In the genomic region with DNA sequence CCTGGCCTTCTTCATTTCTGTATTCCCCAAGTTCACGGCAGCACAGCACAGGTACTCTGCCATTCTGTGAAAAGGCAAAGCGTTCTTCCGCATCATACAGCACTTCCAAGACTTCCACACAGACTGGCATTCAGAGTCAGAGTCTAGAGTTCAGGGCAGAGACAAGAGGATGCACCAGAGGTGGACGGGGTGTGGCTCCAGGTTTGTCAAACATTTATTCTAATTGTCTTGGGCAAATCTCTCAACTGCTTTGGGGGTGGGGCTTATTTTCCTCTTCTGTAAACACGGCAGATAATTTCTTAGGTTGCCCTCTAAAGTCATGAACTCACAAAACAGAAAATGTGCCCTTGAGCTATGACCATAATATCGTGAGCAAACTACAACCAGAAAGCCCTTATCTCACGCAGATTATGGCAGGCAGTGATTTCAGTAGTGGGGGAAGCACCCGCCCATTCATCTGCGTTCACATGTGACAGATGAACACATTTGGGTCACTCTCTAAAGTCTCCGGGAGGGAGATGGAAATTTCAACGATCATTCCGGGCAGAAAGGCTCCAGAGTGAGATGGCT, we compare ENCODE assay signal across 20 mouse cellular contexts. TPM values are rescaled to one million over a fixed set of nuclear protein-coding genes. Genes with fewer than 3 reads are reported as not detected.
DNase-seq lines count a peak whose midpoint lies in the region; ATAC-seq and TF ChIP-seq lines count a peak whose summit lies in the region.
"Had no signal": no experiment of that assay in that cellular context is flagged by ENCODE, and none has a peak within 500 bp of the region (broad histone marks: within the 10 kb centered on the region; RNA-seq: fewer than 3 reads in every experiment).

No protein-coding gene starts in this region.

- no peak for ATAC-seq in forebrain, embryonic 13.5 days
- ATAC-seq in forebrain, embryonic 15.5 days (replicated peaks) = no peak
- no peak for ATAC-seq in heart, embryonic 16.5 days (replicated peaks; ENCODE audit: extremely low read depth, insufficient read depth, low FRiP score)
- ATAC-seq in liver, postnatal 0 days = no peak
- peak; percentile 76 for ATAC-seq in intestine, embryonic 16.5 days
- ATAC-seq: midbrain, embryonic 15.5 days had no signal

- 92% methylated on average over 12 of the region's 12 CpGs for WGBS in forebrain, embryonic 13.5 days
- WGBS in forebrain, embryonic 15.5 days = 92% methylated on average over 12 of the region's 12 CpGs
- 52% methylated on average over 12 of the region's 12 CpGs for WGBS in heart, embryonic 16.5 days
- WGBS in liver, adult 2 months = 55% methylated on average over 12 of the region's 12 CpGs
- WGBS in liver, postnatal 0 days (ENCODE audit: insufficient replicate concordance) = 70% methylated on average over 12 of the region's 12 CpGs
- 51% methylated on average over 12 of the region's 12 CpGs for WGBS in intestine, embryonic 16.5 days

- H3K27ac ChIP-seq in forebrain, embryonic 13.5 days = 0 out of 2 replicates have a peak overlapping the region, but pooled peaks have one; percentile 35
- H3K27ac ChIP-seq in forebrain, embryonic 15.5 days (replicated peaks) = no peak overlapping the region
- no peak overlapping the region for H3K27ac ChIP-seq in heart, embryonic 16.5 days (ENCODE audit: low read length)
- no peak overlapping the region for H3K27ac ChIP-seq in liver, adult 2 months (replicated peaks; ENCODE audit: insufficient read depth, low read depth, low read length)
- H3K27ac ChIP-seq in liver, postnatal 0 days (ENCODE audit: low read depth) = no peak overlapping the region
- peak overlapping the region; percentile 38; the same call in 1 of the 2 replicates for H3K27ac ChIP-seq in intestine, embryonic 16.5 days (ENCODE audit: low read length)
- H3K27ac ChIP-seq: midbrain, embryonic 15.5 days had no signal

- TF ChIP-seq CTCF in liver, adult 2 months (IDR thresholded peaks at IDR 0.05; ENCODE audit: low read depth, low read length) = no peak
- TF ChIP-seq CTCF in liver, postnatal 0 days (IDR thresholded peaks at IDR 0.05; ENCODE audit: low read depth) = no peak

- H3K9ac ChIP-seq in forebrain, embryonic 13.5 days = no peak overlapping the region
- H3K9ac ChIP-seq in forebrain, embryonic 15.5 days (replicated peaks) = no peak overlapping the region
- H3K9ac ChIP-seq in heart, embryonic 16.5 days (ENCODE audit: low read length) = no peak overlapping the region
- no peak overlapping the region for H3K9ac ChIP-seq in liver, adult 2 months (ENCODE audit: low read depth, low read length)
- no peak overlapping the region for H3K9ac ChIP-seq in liver, postnatal 0 days (replicated peaks)
- no peak overlapping the region for H3K9ac ChIP-seq in intestine, embryonic 16.5 days (ENCODE audit: low read depth, low read length)
- H3K9ac ChIP-seq: heart, embryonic 15.5 days; hindbrain, embryonic 13.5 days; kidney, embryonic 15.5 days; midbrain, embryonic 15.5 days had no signal

- TF ChIP-seq EP300 in liver, postnatal 0 days (IDR thresholded peaks at IDR 0.05; ENCODE audit: low read depth) = no peak

- no peak overlapping the region for H3K4me3 ChIP-seq in forebrain, embryonic 13.5 days
- H3K4me3 ChIP-seq in forebrain, embryonic 15.5 days = no peak overlapping the region
- no peak overlapping the region for H3K4me3 ChIP-seq in heart, embryonic 16.5 days (ENCODE audit: low read length)
- no peak overlapping the region for H3K4me3 ChIP-seq in liver, adult 2 months (ENCODE audit: insufficient read depth, low read depth, low read length)
- H3K4me3 ChIP-seq in liver, postnatal 0 days (ENCODE audit: low read depth, low read length) = no peak overlapping the region
- no peak overlapping the region for H3K4me3 ChIP-seq in intestine, embryonic 16.5 days (ENCODE audit: low read length)
- H3K4me3 ChIP-seq: heart, embryonic 15.5 days; hindbrain, embryonic 13.5 days; kidney, embryonic 15.5 days; megakaryocyte, embryonic 14.5 days; midbrain, embryonic 15.5 days had no signal

- H3K79me2 ChIP-seq in liver, adult 2 months (ENCODE audit: control insufficient read depth, insufficient read depth, low read length) = peaks cover 20% of the 10 kb centered on the region; the same call in 1 of the 2 replicates

- peaks cover 38% of the 10 kb centered on the region for H3K4me1 ChIP-seq in forebrain, embryonic 13.5 days
- H3K4me1 ChIP-seq in forebrain, embryonic 15.5 days = peaks cover 12% of the 10 kb centered on the region; the same call in 1 of the 2 replicates
- H3K4me1 ChIP-seq in heart, embryonic 16.5 days (ENCODE audit: control insufficient read depth, insufficient read depth, low read length) = peaks cover 48% of the 10 kb centered on the region
- H3K4me1 ChIP-seq in liver, adult 2 months (ENCODE audit: control insufficient read depth, insufficient read depth, low read length) = peaks cover 22% of the 10 kb centered on the region
- peaks cover 36% of the 10 kb centered on the region for H3K4me1 ChIP-seq in liver, postnatal 0 days (ENCODE audit: insufficient read depth)
- H3K4me1 ChIP-seq in intestine, embryonic 16.5 days (ENCODE audit: control insufficient read depth, insufficient read depth, low read length) = peaks cover 49% of the 10 kb centered on the region

- H3K36me3 ChIP-seq in forebrain, embryonic 13.5 days (ENCODE audit: poor library complexity, severe bottlenecking) = no peaks in the 10 kb centered on the region
- no peaks in the 10 kb centered on the region for H3K36me3 ChIP-seq in forebrain, embryonic 15.5 days
- no peaks in the 10 kb centered on the region for H3K36me3 ChIP-seq in heart, embryonic 16.5 days (ENCODE audit: control insufficient read depth, insufficient read depth)
- H3K36me3 ChIP-seq in liver, adult 2 months (ENCODE audit: control insufficient read depth, insufficient read depth, low read length) = no peaks in the 10 kb centered on the region
- 0 out of 2 replicates have a peak, but pooled peaks cover 2% of the 10 kb centered on the region for H3K36me3 ChIP-seq in liver, postnatal 0 days (replicated peaks; ENCODE audit: insufficient read depth, low read length)
- H3K36me3 ChIP-seq in intestine, embryonic 16.5 days (ENCODE audit: control insufficient read depth, insufficient read depth, low read length) = no peaks in the 10 kb centered on the region
- H3K36me3 ChIP-seq: heart, embryonic 15.5 days; hindbrain, embryonic 13.5 days; midbrain, embryonic 15.5 days had no signal

- no peak overlapping the region for H3K4me2 ChIP-seq in forebrain, embryonic 13.5 days
- H3K4me2 ChIP-seq in forebrain, embryonic 15.5 days (replicated peaks) = no peak overlapping the region
- 0 out of 2 replicates have a peak overlapping the region, but pooled peaks have one; percentile 2 for H3K4me2 ChIP-seq in heart, embryonic 16.5 days (ENCODE audit: low read depth, low read length)
- no peak overlapping the region for H3K4me2 ChIP-seq in liver, postnatal 0 days (ENCODE audit: low read depth, low read length)
- peak overlapping the region; percentile 8; the same call in 1 of the 2 replicates for H3K4me2 ChIP-seq in intestine, embryonic 16.5 days (ENCODE audit: low read depth, low read length)
- H3K4me2 ChIP-seq: heart, embryonic 15.5 days; hindbrain, embryonic 13.5 days; kidney, embryonic 15.5 days; midbrain, embryonic 15.5 days had no signal

- no peaks in the 10 kb centered on the region for H3K9me3 ChIP-seq in forebrain, embryonic 13.5 days (replicated peaks)
- no peaks in the 10 kb centered on the region for H3K9me3 ChIP-seq in forebrain, embryonic 15.5 days
- no peaks in the 10 kb centered on the region for H3K9me3 ChIP-seq in heart, embryonic 16.5 days (replicated peaks; ENCODE audit: control insufficient read depth, low read length)
- H3K9me3 ChIP-seq in liver, postnatal 0 days (ENCODE audit: low read length) = no peaks in the 10 kb centered on the region
- no peaks in the 10 kb centered on the region for H3K9me3 ChIP-seq in intestine, embryonic 16.5 days (ENCODE audit: control insufficient read depth, low read length)
- H3K9me3 ChIP-seq: heart, embryonic 15.5 days; hindbrain, embryonic 13.5 days; kidney, embryonic 15.5 days; megakaryocyte, embryonic 14.5 days; midbrain, embryonic 15.5 days had no signal

- TF ChIP-seq POLR2A in liver, adult 2 months (IDR thresholded peaks at IDR 0.05; ENCODE audit: extremely low read depth, insufficient read depth, low read length) = no peak

- H3K27me3 ChIP-seq in forebrain, embryonic 13.5 days = no peaks in the 10 kb centered on the region
- no peaks in the 10 kb centered on the region for H3K27me3 ChIP-seq in forebrain, embryonic 15.5 days
- no peaks in the 10 kb centered on the region for H3K27me3 ChIP-seq in heart, embryonic 16.5 days (ENCODE audit: control insufficient read depth, insufficient read depth, low read length)
- H3K27me3 ChIP-seq in liver, adult 2 months (ENCODE audit: control insufficient read depth, insufficient read depth, low read length) = no peaks in the 10 kb centered on the region
- no peaks in the 10 kb centered on the region for H3K27me3 ChIP-seq in liver, postnatal 0 days (ENCODE audit: insufficient read depth, low read length)
- H3K27me3 ChIP-seq in intestine, embryonic 16.5 days (replicated peaks; ENCODE audit: control insufficient read depth, insufficient read depth, low read length) = no peaks in the 10 kb centered on the region
- H3K27me3 ChIP-seq: heart, embryonic 15.5 days; hindbrain, embryonic 13.5 days; kidney, embryonic 15.5 days; midbrain, embryonic 15.5 days had no signal

- DNase-seq in heart, adult 11 months = no peak
- peak; percentile 68 for DNase-seq in liver, adult 2 months (ENCODE audit: extremely low read depth, low read depth, low spot score)
- DNase-seq in liver, postnatal 0 days = no peak
- DNase-seq in layer of hippocampus, postnatal 14 days (ENCODE audit: low spot score in 2 of 2) = no peak
- DNase-seq: cerebellum, adult 2 months; cerebellum, postnatal 36 days; layer of hippocampus, postnatal 36 days; liver; lung, adult 18-20 months; lung, postnatal 14 days; right cerebral cortex, postnatal 4 days had no signal

RNA-seq across cellular contexts. Expression of gene Tram2, which starts 6.1 kb away (rescaled TPM):
- polyA plus RNA-seq in forebrain, embryonic 13.5 days (2015; fragmentation: Nextera tagmentation; extraction: Ambion mirVana) = 2.3 TPM in 2 replicates
- polyA plus RNA-seq in forebrain, embryonic 15.5 days (2015; fragmentation: Nextera tagmentation; extraction: Ambion mirVana) = 1.8 and 2.0 TPM in 2 replicates
- polyA plus RNA-seq in heart, embryonic 16.5 days (2015; fragmentation: Nextera tagmentation; extraction: Ambion mirVana) = 3.3 and 3.6 TPM in 2 replicates
- 2.5 and 2.8 TPM in 2 replicates for total RNA-seq in liver, adult 2 months (2014; rRNA removed)
- polyA plus RNA-seq in liver, adult 2 months (2012; rRNA removed) = 4.1 and 4.3 TPM in 2 replicates
- polyA plus RNA-seq in liver, postnatal 0 days (2015; fragmentation: Nextera tagmentation; extraction: Ambion mirVana) = 5.5 and 6.5 TPM in 2 replicates
- 5.3 and 6.3 TPM in 2 replicates for polyA plus RNA-seq in intestine, embryonic 16.5 days (2015; fragmentation: Nextera tagmentation; extraction: Ambion mirVana)
- 1 to 10 TPM; 1.9 to 2.3 TPM for total RNA-seq in layer of hippocampus, postnatal 14 days (2021)

Comparison
In these comparisons a context has a peak if more than half of its experiments do, and no peak if none do; other contexts are left out.
1. H3K27ac ChIP-seq: peak in forebrain, embryonic 13.5 days (single experiment) and intestine, embryonic 16.5 days (single experiment); none in forebrain, embryonic 15.5 days (single experiment), heart, embryonic 16.5 days (single experiment), liver, adult 2 months (single experiment) and liver, postnatal 0 days (single experiment).
2. H3K4me2 ChIP-seq: peak in heart, embryonic 16.5 days (single experiment) and intestine, embryonic 16.5 days (single experiment); none in forebrain, embryonic 13.5 days (single experiment), forebrain, embryonic 15.5 days (single experiment) and liver, postnatal 0 days (single experiment).